6 mouse cellular contexts compared by ENCODE assay signal in the genomic region with DNA sequence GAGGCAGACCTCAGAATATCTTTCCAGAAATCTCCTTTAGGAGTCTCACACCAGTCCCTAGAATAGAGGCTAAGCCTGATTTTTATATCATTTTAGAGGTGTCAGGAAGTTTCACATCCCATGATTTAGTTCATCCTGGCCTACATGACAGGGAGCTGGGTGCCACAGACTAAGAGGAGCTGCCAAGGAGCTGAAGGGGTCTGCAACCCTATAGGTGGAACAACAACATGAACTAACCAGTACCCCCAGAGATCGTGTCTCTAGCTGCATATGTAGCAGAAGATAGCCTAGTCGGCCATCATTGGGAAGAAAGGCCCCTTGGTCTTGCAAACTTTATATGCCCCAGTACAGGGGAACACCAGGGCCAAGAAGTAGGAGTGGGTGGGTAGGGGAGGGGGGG. TPM values are rescaled to one million over a fixed set of nuclear protein-coding genes. Genes with fewer than 3 reads are reported as not detected.
DNase-seq lines count a peak whose midpoint lies in the region; ATAC-seq and TF ChIP-seq lines count a peak whose summit lies in the region.
"Not testable (repeated sequence)": the region's sequence is repeated elsewhere in the genome, so short reads cannot be mapped to it uniquely, and the experiment has no call there.

No protein-coding gene starts in this region.

- DNase-seq in hindbrain, embryonic 11.5 days (ENCODE audit: low spot score); liver, embryonic 14.5 days (ENCODE audit: low read depth in 3 of 3, low spot score in 3 of 3); lung, embryonic 14.5 days: not testable (repeated sequence)
- DNase-seq in naive thymus-derived CD4-positive, alpha-beta T cell, adult 2 months (ENCODE audit: low read depth): peak; percentile 18

- not testable (repeated sequence) for ATAC-seq in heart, embryonic 11.5 days (replicated peaks; ENCODE audit: insufficient number of reproducible peaks, low FRiP score, low TSS enrichment); liver, embryonic 14.5 days (ENCODE audit: insufficient read depth); lung, embryonic 14.5 days (ENCODE audit: insufficient read depth)
- ATAC-seq in hindbrain, embryonic 11.5 days (ENCODE audit: low FRiP score): peak; percentile 2; the same call in 1 of the 2 replicates

- peaks cover 24% of the 10 kb centered on the region for H3K4me1 ChIP-seq in bone marrow macrophage, adult 2 months (ENCODE audit: control insufficient read depth, insufficient read depth, low read length)
- H3K4me1 ChIP-seq in heart, embryonic 11.5 days (ENCODE audit: control insufficient read depth, insufficient read depth, low read length): peaks cover 16% of the 10 kb centered on the region
- H3K4me1 ChIP-seq in hindbrain, embryonic 11.5 days (replicated peaks; ENCODE audit: control insufficient read depth, insufficient read depth, low read length); lung, embryonic 14.5 days (ENCODE audit: insufficient read depth): not testable (repeated sequence)
- H3K4me1 ChIP-seq in liver, embryonic 14.5 days (replicated peaks; ENCODE audit: control insufficient read depth in 2 of 2, insufficient read depth in 2 of 2, low read length in 1 of 2): peaks cover 14 to 25% of the 10 kb centered on the region in 2 experiments

- not testable (repeated sequence) for H3K9ac ChIP-seq in heart, embryonic 11.5 days (ENCODE audit: low read depth, low read length); hindbrain, embryonic 11.5 days (ENCODE audit: low read depth, low read length); liver, embryonic 14.5 days (replicated peaks); lung, embryonic 14.5 days

- TF ChIP-seq EP300 in liver, embryonic 14.5 days (IDR thresholded peaks at IDR 0.05; ENCODE audit: low read depth): not testable (repeated sequence)

- not testable (repeated sequence) for TF ChIP-seq CTCF in bone marrow macrophage, adult 2 months (IDR thresholded peaks at IDR 0.05; ENCODE audit: low read depth, low read length); liver, embryonic 14.5 days (IDR thresholded peaks at IDR 0.05; ENCODE audit: low read depth); lung, embryonic 14.5 days (IDR thresholded peaks at IDR 0.05; ENCODE audit: low read depth)

- H3K9me3 ChIP-seq in heart, embryonic 11.5 days (replicated peaks; ENCODE audit: control insufficient read depth, low read length); hindbrain, embryonic 11.5 days (ENCODE audit: control insufficient read depth, low read length); liver, embryonic 14.5 days (ENCODE audit: control insufficient read depth, low read length); lung, embryonic 14.5 days (ENCODE audit: low read depth, low read length): not testable (repeated sequence)

- 71% methylated on average over 2 of the region's 2 CpGs for WGBS in heart, embryonic 11.5 days (ENCODE audit: insufficient replicate concordance)
- WGBS in hindbrain, embryonic 11.5 days: 68% methylated on average over 2 of the region's 2 CpGs
- 20% methylated on average over 2 of the region's 2 CpGs for WGBS in liver, embryonic 14.5 days (ENCODE audit: insufficient replicate concordance)
- 80% methylated on average over 2 of the region's 2 CpGs for WGBS in lung, embryonic 14.5 days

- not testable (repeated sequence) for H3K4me3 ChIP-seq in bone marrow macrophage, adult 2 months (ENCODE audit: insufficient read depth, low read length); heart, embryonic 11.5 days (ENCODE audit: low read depth, low read length); hindbrain, embryonic 11.5 days (ENCODE audit: low read depth, low read length); lung, embryonic 14.5 days (ENCODE audit: low read depth, low read length)
- peak overlapping the region in 1 of 2 experiments; percentile 86; a peak in 1 of 4 replicates for H3K4me3 ChIP-seq in liver, embryonic 14.5 days (ENCODE audit: insufficient read depth in 1 of 2, low read depth in 2 of 2, low read length in 2 of 2)

- not testable (repeated sequence) for TF ChIP-seq POLR2A in bone marrow macrophage, adult 2 months (IDR thresholded peaks at IDR 0.05; ENCODE audit: borderline replicate concordance, low read depth, low read length)

- H3K36me3 ChIP-seq in heart, embryonic 11.5 days (ENCODE audit: control insufficient read depth, insufficient read depth, low read length); hindbrain, embryonic 11.5 days (ENCODE audit: control insufficient read depth, insufficient read depth, low read length); liver, embryonic 14.5 days (replicated peaks; ENCODE audit: control insufficient read depth, insufficient read depth, low read depth); lung, embryonic 14.5 days (ENCODE audit: insufficient read depth): not testable (repeated sequence)

- not testable (repeated sequence) for H3K27me3 ChIP-seq in heart, embryonic 11.5 days (ENCODE audit: control insufficient read depth, insufficient read depth, low read length); hindbrain, embryonic 11.5 days (ENCODE audit: control insufficient read depth, insufficient read depth, low read length); liver, embryonic 14.5 days (ENCODE audit: control insufficient read depth, insufficient read depth, low read length); lung, embryonic 14.5 days (ENCODE audit: insufficient read depth, low read length)

- H3K4me2 ChIP-seq in heart, embryonic 11.5 days: peak overlapping the region; percentile 92; the same call in 1 of the 2 replicates
- H3K4me2 ChIP-seq in hindbrain, embryonic 11.5 days (replicated peaks; ENCODE audit: low read depth, low read length): not testable (repeated sequence)
- H3K4me2 ChIP-seq in liver, embryonic 14.5 days (ENCODE audit: low read depth): peak overlapping the region; percentile 92
- H3K4me2 ChIP-seq in lung, embryonic 14.5 days: peak overlapping the region; percentile 88; the same call in 1 of the 2 replicates

- peak overlapping the region; percentile 79 for H3K27ac ChIP-seq in bone marrow macrophage, adult 2 months (ENCODE audit: insufficient read depth, low read depth, low read length)
- not testable (repeated sequence) for H3K27ac ChIP-seq in heart, embryonic 11.5 days (ENCODE audit: low read depth, low read length); hindbrain, embryonic 11.5 days (ENCODE audit: low read depth, low read length); liver, embryonic 14.5 days; lung, embryonic 14.5 days (ENCODE audit: low read depth)

RNA-seq across cellular contexts. Expression of a gene that starts 1.0 kb away (rescaled TPM):
- polyA plus RNA-seq in bone marrow macrophage, adult 2 months (2012; ENCODE audit: insufficient read depth, insufficient read length, missing spikeins): 889 and 906 TPM in 2 replicates
- 108 and 109 TPM in 2 replicates for polyA plus RNA-seq in heart, embryonic 11.5 days (2014; fragmentation: Nextera tagmentation; extraction: Ambion mirVana)
- 38.1 and 38.2 TPM in 2 replicates for polyA plus RNA-seq in hindbrain, embryonic 11.5 days (2014; fragmentation: Nextera tagmentation; extraction: Ambion mirVana)
- polyA plus RNA-seq in liver, embryonic 14.5 days (2012; rRNA removed): 81.8 and 106 TPM in 2 replicates
- polyA plus RNA-seq in liver, embryonic 14.5 days (2014; fragmentation: Nextera tagmentation; extraction: Ambion mirVana): 369 and 390 TPM in 2 replicates
- polyA plus RNA-seq in lung, embryonic 14.5 days (2014; fragmentation: Nextera tagmentation; extraction: Ambion mirVana): 54.3 and 58.3 TPM in 2 replicates

RNA-seq across cellular contexts. Expression of a gene that starts 26.0 kb away (rescaled TPM):
- 0.53 TPM in 1 of 2 replicates, not detected in the other for polyA plus RNA-seq in bone marrow macrophage, adult 2 months (2012; ENCODE audit: insufficient read depth, insufficient read length, missing spikeins)
- 0.64 and 0.90 TPM in 2 replicates for polyA plus RNA-seq in heart, embryonic 11.5 days (2014; fragmentation: Nextera tagmentation; extraction: Ambion mirVana)
- 0.88 and 1.3 TPM in 2 replicates for polyA plus RNA-seq in hindbrain, embryonic 11.5 days (2014; fragmentation: Nextera tagmentation; extraction: Ambion mirVana)
- polyA plus RNA-seq in liver, embryonic 14.5 days (2012; rRNA removed): 0.04 and 0.07 TPM in 2 replicates
- polyA plus RNA-seq in liver, embryonic 14.5 days (2014; fragmentation: Nextera tagmentation; extraction: Ambion mirVana): 0.16 and 0.47 TPM in 2 replicates
- 1.1 and 1.5 TPM in 2 replicates for polyA plus RNA-seq in lung, embryonic 14.5 days (2014; fragmentation: Nextera tagmentation; extraction: Ambion mirVana)

RNA-seq across cellular contexts. Expression of a gene that starts 52.9 kb away (rescaled TPM):
- polyA plus RNA-seq in bone marrow macrophage, adult 2 months (2012; ENCODE audit: insufficient read depth, insufficient read length, missing spikeins): 59.7 and 60.3 TPM in 2 replicates
- polyA plus RNA-seq in heart, embryonic 11.5 days (2014; fragmentation: Nextera tagmentation; extraction: Ambion mirVana): 85.4 and 91.8 TPM in 2 replicates
- 8.5 and 9.4 TPM in 2 replicates for polyA plus RNA-seq in hindbrain, embryonic 11.5 days (2014; fragmentation: Nextera tagmentation; extraction: Ambion mirVana)
- polyA plus RNA-seq in liver, embryonic 14.5 days (2012; rRNA removed): 3.5 and 4.8 TPM in 2 replicates
- polyA plus RNA-seq in liver, embryonic 14.5 days (2014; fragmentation: Nextera tagmentation; extraction: Ambion mirVana): 2.4 and 3.4 TPM in 2 replicates
- polyA plus RNA-seq in lung, embryonic 14.5 days (2014; fragmentation: Nextera tagmentation; extraction: Ambion mirVana): 22.9 and 25.2 TPM in 2 replicates
